Mouse (Mus musculus): Measurements from ENCODE around the gene Stard7. TPM values are rescaled to one million over a fixed set of nuclear protein-coding genes. Genes with fewer than 3 reads are reported as not detected.

Gene Stard7
- polyA plus RNA-seq, 1 experiment from 2014 or later, result 41.7 TPM

- no peak overlapping the region for H3K4me3 ChIP-seq (ENCODE audit: low read depth, low read length)
- H3K27ac ChIP-seq (ENCODE audit: low read depth), result peak overlapping the region; percentile 25; the same call in 1 of the 2 replicates
- 0 out of 2 replicates have a peak, but pooled peaks cover 2% of the 10 kb centered on the region for H3K9me3 ChIP-seq (ENCODE audit: low read length)
- 43% methylated on average over 4 of the region's 4 CpGs for WGBS (ENCODE audit: insufficient replicate concordance)
- H3K36me3 ChIP-seq (replicated peaks; ENCODE audit: insufficient read depth, low read length), result no peaks in the 10 kb centered on the region
- H3K4me1 ChIP-seq (ENCODE audit: insufficient read depth), result peaks cover 11% of the 10 kb centered on the region
- ATAC-seq (peak; percentile 72), DNase-seq (no peak)
- TF ChIP-seq EP300 (IDR thresholded peaks at IDR 0.05; ENCODE audit: low read depth) (peak; percentile 54; the same call in 1 of the 2 replicates), CTCF (IDR thresholded peaks at IDR 0.05; ENCODE audit: low read depth) (peak; percentile 52)
- H3K4me2 ChIP-seq (ENCODE audit: low read depth, low read length), result no peak overlapping the region
- no peaks in the 10 kb centered on the region for H3K27me3 ChIP-seq (ENCODE audit: insufficient read depth, low read length)
- H3K9ac ChIP-seq (replicated peaks), result no peak overlapping the region
Observed at GRCm38 (mm10) chr2:127313878-127314277, 43.9 kb downstream of the Stard7 start.

GRCm38 (mm10) chr2:127314467-127315154, 44.6 kb downstream of the Stard7 start:
- no peak for TF ChIP-seq EP300 (IDR thresholded peaks at IDR 0.05; ENCODE audit: low read depth)
- no peak for TF ChIP-seq CTCF (IDR thresholded peaks at IDR 0.05; ENCODE audit: low read depth)
- Histone ChIP-seq H3K36me3 (replicated peaks; ENCODE audit: insufficient read depth, low read length) (no peaks in the 10 kb centered on the region), H3K4me2 (ENCODE audit: low read depth, low read length) (no peak overlapping the region; the same call in 1 of the 2 replicates), H3K4me1 (ENCODE audit: insufficient read depth) (peaks cover 11% of the 10 kb centered on the region), H3K27ac (ENCODE audit: low read depth) (peak overlapping the region; percentile 25; the same call in 1 of the 2 replicates), H3K27me3 (ENCODE audit: insufficient read depth, low read length) (no peaks in the 10 kb centered on the region), H3K9me3 (ENCODE audit: low read length) (0 out of 2 replicates have a peak, but pooled peaks cover 2% of the 10 kb centered on the region), H3K4me3 (ENCODE audit: low read depth, low read length) (no peak overlapping the region), H3K9ac (replicated peaks) (no peak overlapping the region)
- WGBS (ENCODE audit: insufficient replicate concordance), result 32% methylated on average over 6 of the region's 6 CpGs
- ATAC-seq, result peak; percentile 70
- DNase-seq, result peak; percentile 54

GRCm38 (mm10) chr2:127315155-127315470, 45.1 kb downstream of the Stard7 start:
- 94% methylated on average over 1 of the region's 1 CpGs for WGBS (ENCODE audit: insufficient replicate concordance)
- TF ChIP-seq EP300 (IDR thresholded peaks at IDR 0.05; ENCODE audit: low read depth), result no peak
- no peak for TF ChIP-seq CTCF (IDR thresholded peaks at IDR 0.05; ENCODE audit: low read depth)
- no peaks in the 10 kb centered on the region for H3K36me3 ChIP-seq (replicated peaks; ENCODE audit: insufficient read depth, low read length)
- no peak overlapping the region for H3K9ac ChIP-seq (replicated peaks)
- peak overlapping the region; percentile 6; the same call in 1 of the 2 replicates for H3K27ac ChIP-seq (ENCODE audit: low read depth)
- DNase-seq (no peak), ATAC-seq (no peak)
- peaks cover 11% of the 10 kb centered on the region for H3K4me1 ChIP-seq (ENCODE audit: insufficient read depth)
- no peak overlapping the region for H3K4me2 ChIP-seq (ENCODE audit: low read depth, low read length)
- no peak overlapping the region for H3K4me3 ChIP-seq (ENCODE audit: low read depth, low read length)
- no peaks in the 10 kb centered on the region for H3K27me3 ChIP-seq (ENCODE audit: insufficient read depth, low read length)
- 0 out of 2 replicates have a peak, but pooled peaks cover 2% of the 10 kb centered on the region for H3K9me3 ChIP-seq (ENCODE audit: low read length)

DNA sequence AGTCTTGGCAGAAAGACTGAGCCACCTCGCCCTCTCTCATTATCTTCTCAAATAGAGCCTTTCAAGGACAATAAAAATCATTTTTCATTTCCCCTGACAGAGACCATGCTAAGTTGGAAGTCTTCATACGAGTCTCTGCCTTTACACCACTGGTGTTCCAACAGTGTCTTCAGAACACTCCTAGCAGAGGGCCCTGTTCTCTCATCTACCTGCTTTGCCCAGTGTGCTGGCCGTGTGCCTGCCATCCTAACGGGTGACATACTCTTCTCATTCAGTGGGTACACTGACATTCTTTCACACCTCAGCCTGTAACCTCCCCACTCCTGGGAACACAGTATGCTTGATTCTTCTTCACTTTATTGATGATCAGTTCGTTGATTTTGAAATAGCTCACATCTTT, 46.4 kb downstream of the Stard7 start:
- DNase-seq (no peak), ATAC-seq (no peak)
- H3K4me2 ChIP-seq (ENCODE audit: low read depth, low read length), result no peak overlapping the region
- H3K4me1 ChIP-seq (ENCODE audit: insufficient read depth), result peaks cover 6% of the 10 kb centered on the region
- no peak overlapping the region for H3K4me3 ChIP-seq (ENCODE audit: low read depth, low read length)
- 71% methylated on average over 5 of the region's 5 CpGs for WGBS (ENCODE audit: insufficient replicate concordance)
- no peaks in the 10 kb centered on the region for H3K36me3 ChIP-seq (replicated peaks; ENCODE audit: insufficient read depth, low read length)
- H3K9me3 ChIP-seq (ENCODE audit: low read length), result 0 out of 2 replicates have a peak, but pooled peaks cover 2% of the 10 kb centered on the region
- TF ChIP-seq CTCF (IDR thresholded peaks at IDR 0.05; ENCODE audit: low read depth) (no peak), EP300 (IDR thresholded peaks at IDR 0.05; ENCODE audit: low read depth) (no peak)
- H3K9ac ChIP-seq (replicated peaks), result no peak overlapping the region
- no peaks in the 10 kb centered on the region for H3K27me3 ChIP-seq (ENCODE audit: insufficient read depth, low read length)
- no peak overlapping the region for H3K27ac ChIP-seq (ENCODE audit: low read depth)

DNA sequence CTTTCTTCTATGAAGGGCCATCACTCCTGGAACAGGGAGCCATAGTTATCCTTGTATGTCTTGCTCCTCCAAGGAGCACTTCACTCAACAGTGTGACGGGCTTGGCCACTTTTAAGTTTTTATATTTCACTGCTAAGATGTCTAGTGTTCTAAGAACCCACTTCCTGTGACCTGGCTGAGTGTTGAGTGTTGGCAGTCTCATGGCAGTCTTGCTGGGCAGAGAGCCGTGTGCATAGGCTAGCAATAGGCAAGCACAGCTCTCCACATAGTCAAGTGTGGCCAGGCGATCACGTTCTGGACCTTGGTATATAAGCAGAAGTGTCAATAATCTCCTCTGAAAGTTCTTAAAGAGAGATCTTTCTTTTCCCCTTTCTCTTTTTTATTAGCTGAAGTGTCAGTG, 48.1 kb downstream of the Stard7 start:
- ATAC-seq (no peak), DNase-seq (no peak)
- H3K4me3 ChIP-seq (ENCODE audit: low read depth, low read length), result no peak overlapping the region
- H3K9ac ChIP-seq (replicated peaks), result no peak overlapping the region
- no peak overlapping the region for H3K27ac ChIP-seq (ENCODE audit: low read depth)
- peaks cover 6% of the 10 kb centered on the region for H3K4me1 ChIP-seq (ENCODE audit: insufficient read depth)
- H3K36me3 ChIP-seq (replicated peaks; ENCODE audit: insufficient read depth, low read length), result no peaks in the 10 kb centered on the region
- WGBS (ENCODE audit: insufficient replicate concordance), result 62% methylated on average over 4 of the region's 4 CpGs
- no peaks in the 10 kb centered on the region for H3K9me3 ChIP-seq (ENCODE audit: low read length)
- TF ChIP-seq EP300 (IDR thresholded peaks at IDR 0.05; ENCODE audit: low read depth), result no peak
- no peak for TF ChIP-seq CTCF (IDR thresholded peaks at IDR 0.05; ENCODE audit: low read depth)
- H3K4me2 ChIP-seq (ENCODE audit: low read depth, low read length), result no peak overlapping the region
- no peaks in the 10 kb centered on the region for H3K27me3 ChIP-seq (ENCODE audit: insufficient read depth, low read length)

DNA sequence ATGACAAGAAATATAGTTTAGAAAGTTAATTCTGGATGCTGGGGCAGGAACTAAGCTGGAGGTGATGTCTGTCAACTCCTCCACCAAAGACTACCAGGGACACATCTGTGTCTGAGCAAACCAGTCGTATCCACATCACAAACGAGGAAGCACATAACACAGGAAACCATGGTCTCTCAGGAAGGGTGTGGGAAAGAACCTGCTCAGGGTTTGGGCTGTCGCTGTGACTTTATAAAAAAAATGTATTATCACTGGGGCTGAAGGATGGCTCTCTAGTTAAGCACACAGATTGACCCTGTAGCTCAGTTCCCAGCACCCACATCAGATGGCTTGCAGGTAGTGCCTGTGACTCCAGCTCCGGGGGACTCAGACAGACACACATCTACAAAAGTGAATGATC, 49.1 kb downstream of the Stard7 start:
- no peak for ATAC-seq
- Histone ChIP-seq H3K9ac (replicated peaks) (no peak overlapping the region), H3K9me3 (ENCODE audit: low read length) (no peaks in the 10 kb centered on the region), H3K4me3 (ENCODE audit: low read depth, low read length) (no peak overlapping the region), H3K4me2 (ENCODE audit: low read depth, low read length) (no peak overlapping the region), H3K36me3 (replicated peaks; ENCODE audit: insufficient read depth, low read length) (no peaks in the 10 kb centered on the region), H3K27ac (ENCODE audit: low read depth) (no peak overlapping the region), H3K4me1 (ENCODE audit: insufficient read depth) (peaks cover 8% of the 10 kb centered on the region), H3K27me3 (ENCODE audit: insufficient read depth, low read length) (no peaks in the 10 kb centered on the region)
- TF ChIP-seq EP300 (IDR thresholded peaks at IDR 0.05; ENCODE audit: low read depth) (no peak), CTCF (IDR thresholded peaks at IDR 0.05; ENCODE audit: low read depth) (no peak)
- WGBS (ENCODE audit: insufficient replicate concordance), result 31% methylated on average over 4 of the region's 4 CpGs
- no peak for DNase-seq
